Mouse (Mus musculus) limb, embryonic 12.5 days (tissue): ENCODE data around the gene Wwox. TPM values are rescaled to one million over a fixed set of nuclear protein-coding genes. Genes with fewer than 3 reads are reported as not detected.

Experiments used
- ATAC-seq: fragments of 200-750 bp; cut with Nextera tagmentation; 2 replicates; pipeline ENCODE4 v1.8.0; 2017; ENCODE audit warnings: low read depth, moderate TSS enrichment; ENCODE audit not compliant: insufficient number of reproducible peaks, insufficient read depth, low FRiP score, low TSS enrichment
- H3K27ac ChIP-seq: fragments of 300-500 bp; sonication (generic); 2 replicates; pipeline ENCODE4 v1.5.1; 2016; ENCODE audit warnings: mild to moderate bottlenecking, moderate library complexity
- H3K27me3 ChIP-seq: fragments of 300-500 bp; sonication (generic); 2 replicates; pipeline ENCODE4 v1.6.1; 2016; ENCODE audit warnings: mild to moderate bottlenecking, moderate library complexity
- H3K36me3 ChIP-seq: fragments of 300-500 bp; sonication (generic); 2 replicates; pipeline ENCODE4 v1.6.1; 2016; ENCODE audit warnings: mild to moderate bottlenecking, moderate library complexity
- H3K4me1 ChIP-seq: fragments of 300-500 bp; sonication (generic); replicated peaks from 2 replicates; pipeline ENCODE4 v1.6.1; 2016
- H3K4me2 ChIP-seq: fragments of 300-500 bp; sonication (generic); 2 replicates; pipeline ENCODE4 v1.6.1; 2016; ENCODE audit warnings: mild to moderate bottlenecking, moderate library complexity
- H3K4me3 ChIP-seq: fragments of 300-500 bp; sonication (generic); replicated peaks from 2 replicates; pipeline ENCODE4 v1.5.1; 2016; ENCODE audit warnings: mild to moderate bottlenecking
- H3K9ac ChIP-seq: fragments of 300-500 bp; sonication (generic); replicated peaks from 2 replicates; pipeline ENCODE4 v1.6.1; 2016; ENCODE audit warnings: mild to moderate bottlenecking, moderate library complexity
- H3K9me3 ChIP-seq: fragments of 300-500 bp; sonication (generic); 2 replicates; pipeline ENCODE4 v1.6.1; 2016; ENCODE audit warnings: mild to moderate bottlenecking, moderate library complexity
- WGBS: fragments of 180-500 bp; shearing (Covaris S2); methylation state at CpG from one replicate; pipeline ENCODE4 v1.1.7; 2016; 5-methylcytosine and 5-hydroxymethylcytosine counted together
- polyA plus RNA-seq: library from polyadenylated mRNA; unstranded; fragments of >200 nt; fragmentation: Nextera tagmentation; extraction: Ambion mirVana; gene quantifications from 2 replicates; pipeline ENCODE4 v1.2.1, GENCODE M21; 2016

Gene Wwox
- 10.2 TPM in 2 replicates for polyA plus RNA-seq

DNA sequence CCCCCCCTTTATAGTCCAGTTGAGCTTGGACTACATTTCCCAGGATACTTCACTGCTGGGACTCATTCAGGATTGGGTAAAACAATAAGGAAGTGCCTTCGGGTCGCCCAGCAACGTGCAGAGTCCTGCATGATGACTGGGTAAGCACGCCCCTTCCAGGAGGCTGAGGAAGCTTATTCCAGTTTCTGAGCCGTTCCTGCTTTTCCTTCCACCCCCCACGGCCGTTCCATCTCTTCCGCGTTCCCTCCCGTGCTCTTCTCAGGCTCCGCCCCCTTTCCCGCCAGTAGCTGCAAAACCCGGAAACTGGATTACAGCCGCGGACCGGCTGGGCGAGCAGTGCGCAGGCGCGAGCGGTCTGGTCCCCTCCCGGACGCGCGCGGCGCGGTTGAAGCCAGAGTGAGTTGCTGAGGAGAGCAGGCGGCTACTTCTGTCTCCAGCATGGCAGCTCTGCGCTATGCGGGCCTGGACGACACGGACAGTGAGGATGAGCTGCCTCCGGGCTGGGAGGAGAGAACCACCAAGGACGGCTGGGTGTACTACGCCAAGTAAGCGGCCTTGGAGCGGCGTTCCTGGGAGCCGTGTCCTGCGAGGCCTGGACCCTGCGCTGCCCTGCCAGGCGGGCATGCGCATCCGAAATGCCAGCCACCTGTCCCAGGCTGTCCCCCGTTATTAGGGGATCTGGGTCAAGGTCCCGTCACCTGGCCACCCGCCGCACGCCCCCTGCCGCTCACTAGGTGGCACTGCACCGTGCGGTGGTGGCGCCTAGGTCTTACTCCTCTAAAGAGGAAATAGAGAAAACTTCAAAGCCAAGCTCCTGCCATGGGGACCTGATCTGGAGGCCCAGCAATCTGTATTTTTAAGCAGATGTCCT lies at the start of gene Wwox:
Gene Wwox (plus strand): TSS at position 322 of the 871 bp plus-strand sequence.
- Histone ChIP-seq H3K27me3 (no peaks in the 10 kb centered on the region), H3K27ac (peak within 1 kb of the TSS; percentile 71; the same call in 1 of the 2 replicates), H3K4me3 (peak within 1 kb of the TSS; percentile 67), H3K9ac (peak within 1 kb of the TSS; percentile 79), H3K4me2 (peak within 1 kb of the TSS; percentile 84), H3K36me3 (no peaks in the 10 kb centered on the region), H3K9me3 (no peaks in the 10 kb centered on the region), H3K4me1 (peaks cover 9% of the 10 kb centered on the region)
- WGBS, result under 1% methylated on average over 54 of the region's 54 CpGs
- peak; percentile 96 for ATAC-seq

DNA sequence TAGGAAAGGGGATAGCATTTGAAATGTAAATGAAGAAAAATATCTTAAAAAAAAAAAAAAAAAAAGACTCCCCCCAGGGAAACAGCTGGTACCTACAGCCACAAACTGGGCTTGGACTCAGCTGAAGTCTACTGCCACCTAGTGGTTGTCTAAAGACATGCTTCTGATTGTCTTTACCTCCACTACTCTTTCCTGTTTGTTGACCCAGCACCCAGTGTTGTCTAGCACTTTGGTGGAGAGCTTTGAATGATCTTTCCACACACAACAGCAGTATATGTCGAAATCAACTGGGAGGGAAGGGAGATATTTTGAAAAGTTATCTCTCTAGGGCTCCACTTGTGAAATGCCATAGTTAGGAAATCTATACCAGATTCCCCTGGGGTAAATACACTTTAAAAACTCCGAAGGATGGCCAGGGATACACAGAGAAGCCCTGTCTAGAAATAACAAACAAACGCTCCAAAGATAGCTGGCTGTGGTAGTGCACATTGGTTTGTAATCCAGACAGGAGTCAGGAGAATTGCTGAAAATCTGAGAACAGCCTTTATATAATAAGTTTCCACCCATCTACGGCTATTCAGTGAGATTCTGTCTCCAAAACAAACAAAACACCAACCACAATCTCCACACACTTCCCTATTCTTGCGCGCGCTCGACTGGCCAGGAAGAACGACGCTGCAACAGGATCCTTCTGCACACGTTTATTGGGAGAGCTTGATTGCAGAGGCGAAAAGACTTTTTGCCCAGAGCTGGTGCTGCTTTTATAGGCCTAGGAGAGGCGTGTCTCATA lies 48.8 kb upstream of the Wwox start:
- Histone ChIP-seq H3K27me3 (no peaks in the 10 kb centered on the region), H3K27ac (no peak overlapping the region), H3K9ac (no peak overlapping the region; the same call in 1 of the 2 replicates), H3K4me3 (no peak overlapping the region), H3K4me2 (no peak overlapping the region), H3K4me1 (no peaks in the 10 kb centered on the region), H3K9me3 (no peaks in the 10 kb centered on the region), H3K36me3 (no peaks in the 10 kb centered on the region)
- no peak for ATAC-seq
- WGBS, result 92% methylated on average over 12 of the region's 13 CpGs

DNA sequence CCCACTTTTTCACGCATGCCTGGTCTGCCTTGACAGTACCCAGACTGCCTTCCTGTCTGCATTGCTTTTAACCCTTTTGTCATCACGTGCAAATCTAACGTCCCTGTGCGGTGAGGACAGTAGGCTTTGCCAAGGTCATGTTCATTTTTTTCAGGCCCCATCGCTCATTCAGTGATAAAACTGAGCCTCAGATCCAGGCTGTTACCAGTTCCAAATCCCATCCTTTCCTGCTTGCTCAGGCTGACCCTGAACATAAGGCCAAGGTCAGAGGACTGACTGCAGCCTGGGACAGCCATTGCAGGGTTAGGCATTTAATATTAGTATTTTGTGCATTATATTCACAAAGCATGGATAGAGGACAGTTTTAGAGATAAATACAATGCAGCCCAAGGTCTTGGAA lies 41.1 kb upstream of the Wwox start:
- H3K9me3 ChIP-seq, result no peaks in the 10 kb centered on the region
- H3K27me3 ChIP-seq, result no peaks in the 10 kb centered on the region
- ATAC-seq, result no peak
- no peak overlapping the region for H3K9ac ChIP-seq
- H3K36me3 ChIP-seq, result no peaks in the 10 kb centered on the region
- no peak overlapping the region for H3K4me3 ChIP-seq
- H3K27ac ChIP-seq, result no peak overlapping the region
- no peaks in the 10 kb centered on the region for H3K4me1 ChIP-seq
- no peak overlapping the region for H3K4me2 ChIP-seq
- WGBS, result 94% methylated on average over 5 of the region's 5 CpGs

DNA sequence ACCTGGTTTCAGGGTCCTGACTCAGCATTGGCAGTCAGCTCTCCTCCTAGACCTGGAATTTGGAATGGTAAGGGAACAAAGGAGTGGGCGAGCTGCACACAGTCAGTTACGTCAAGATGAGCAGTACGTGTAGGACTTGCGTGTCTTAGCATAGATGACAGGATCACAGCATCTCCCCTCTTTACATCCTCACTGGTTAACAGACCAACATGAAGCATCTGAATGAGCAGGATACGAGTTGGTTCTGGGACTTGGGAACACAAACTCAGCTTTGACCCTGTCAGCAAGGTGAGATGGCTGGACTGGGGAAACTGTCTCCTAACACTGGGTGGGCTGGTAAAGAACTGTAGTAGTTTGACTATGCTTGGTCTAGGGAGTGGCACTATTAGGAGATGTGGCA lies 40.2 kb upstream of the Wwox start:
- H3K9ac ChIP-seq, result no peak overlapping the region
- no peak overlapping the region for H3K27ac ChIP-seq
- WGBS, result 96% methylated on average over 5 of the region's 5 CpGs
- H3K4me2 ChIP-seq, result no peak overlapping the region
- no peaks in the 10 kb centered on the region for H3K36me3 ChIP-seq
- no peaks in the 10 kb centered on the region for H3K4me1 ChIP-seq
- no peaks in the 10 kb centered on the region for H3K27me3 ChIP-seq
- no peaks in the 10 kb centered on the region for H3K9me3 ChIP-seq
- ATAC-seq, result no peak
- H3K4me3 ChIP-seq, result no peak overlapping the region

DNA sequence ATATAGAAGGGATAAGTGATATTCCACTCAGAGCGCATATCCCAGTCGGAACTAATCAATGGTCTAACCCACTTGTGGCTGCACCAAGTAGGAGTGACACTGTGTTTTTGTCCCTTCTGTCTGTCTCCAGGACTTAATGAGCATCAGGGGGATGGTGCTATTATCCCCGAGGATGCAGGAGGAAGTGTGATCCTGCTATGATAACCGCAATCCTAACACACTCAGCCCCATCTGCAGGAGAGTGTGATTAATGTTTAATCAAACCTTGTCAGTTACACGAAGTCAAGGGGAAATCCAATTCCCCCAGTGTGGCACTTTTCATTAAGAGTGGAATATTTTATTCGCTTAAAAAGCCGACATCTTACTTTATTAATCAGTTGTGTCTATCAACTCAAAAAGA lies 37.8 kb upstream of the Wwox start:
- ATAC-seq, result no peak
- WGBS, result 77% methylated on average over 7 of the region's 7 CpGs

DNA sequence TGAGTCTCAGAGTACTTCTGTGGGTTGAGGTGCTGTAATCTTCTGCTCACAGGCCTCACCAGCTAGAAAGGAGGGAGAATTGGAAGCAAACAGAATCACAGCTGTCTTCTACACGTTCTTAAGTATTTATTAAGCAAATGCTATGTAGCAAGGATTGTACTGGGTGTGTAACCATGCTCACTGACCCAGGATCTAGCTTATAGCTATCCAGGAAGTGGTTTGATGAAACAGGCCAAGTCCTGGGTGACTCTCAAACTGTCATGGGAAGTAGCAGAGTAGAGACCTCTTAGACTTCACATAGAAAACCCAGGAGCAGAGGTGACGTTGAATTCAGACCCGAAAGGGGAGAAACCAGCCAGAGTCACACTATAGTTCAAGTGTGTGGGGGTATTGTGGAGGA lies 28.0 kb upstream of the Wwox start:
- no peak overlapping the region for H3K4me3 ChIP-seq
- ATAC-seq, result no peak
- no peak overlapping the region for H3K27ac ChIP-seq
- no peaks in the 10 kb centered on the region for H3K4me1 ChIP-seq
- H3K9me3 ChIP-seq, result no peaks in the 10 kb centered on the region
- H3K36me3 ChIP-seq, result no peaks in the 10 kb centered on the region
- no peaks in the 10 kb centered on the region for H3K27me3 ChIP-seq
- H3K4me2 ChIP-seq, result no peak overlapping the region
- 73% methylated on average over 3 of the region's 3 CpGs for WGBS
- no peak overlapping the region for H3K9ac ChIP-seq

More for the DNA sequence above, 37.8 kb upstream of the Wwox start:
- H3K4me2 ChIP-seq, result no peak overlapping the region
- H3K27ac ChIP-seq, result no peak overlapping the region
- no peaks in the 10 kb centered on the region for H3K36me3 ChIP-seq
- H3K9ac ChIP-seq, result no peak overlapping the region
- H3K4me3 ChIP-seq, result no peak overlapping the region
- H3K4me1 ChIP-seq, result no peaks in the 10 kb centered on the region
- H3K9me3 ChIP-seq, result no peaks in the 10 kb centered on the region
- no peaks in the 10 kb centered on the region for H3K27me3 ChIP-seq

DNA sequence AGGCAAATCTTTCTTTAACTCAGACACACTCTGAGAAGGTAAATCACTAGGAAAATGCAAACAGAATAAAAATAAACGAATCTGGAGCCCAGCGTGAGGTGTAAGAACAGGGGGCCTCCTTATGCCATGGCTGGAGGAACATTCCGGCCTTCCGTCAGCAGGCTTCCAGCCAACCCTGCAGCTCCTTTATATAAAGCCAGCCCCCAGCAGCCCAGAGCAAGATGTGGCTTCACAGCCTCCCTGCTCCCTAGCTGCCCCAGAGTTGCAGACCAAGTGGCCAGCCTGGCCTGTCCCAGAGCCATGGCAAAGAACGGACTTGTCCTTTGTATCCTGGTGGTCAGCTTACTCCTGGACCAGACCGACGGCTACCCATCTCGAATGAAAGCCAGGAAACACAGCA lies 21.7 kb upstream of the Wwox start, which contains the start of gene Clec3a:
Gene Clec3a (plus strand): TSS at position 301 of the 400 bp plus-strand sequence.
- no peak for ATAC-seq
- Histone ChIP-seq H3K4me1 (no peaks in the 10 kb centered on the region), H3K9ac (no peak within 1 kb of the TSS), H3K4me2 (no peak within 1 kb of the TSS), H3K27ac (no peak within 1 kb of the TSS), H3K27me3 (no peaks in the 10 kb centered on the region), H3K9me3 (no peaks in the 10 kb centered on the region), H3K4me3 (no peak within 1 kb of the TSS), H3K36me3 (no peaks in the 10 kb centered on the region)
- 80% methylated on average over 8 of the region's 8 CpGs for WGBS

DNA sequence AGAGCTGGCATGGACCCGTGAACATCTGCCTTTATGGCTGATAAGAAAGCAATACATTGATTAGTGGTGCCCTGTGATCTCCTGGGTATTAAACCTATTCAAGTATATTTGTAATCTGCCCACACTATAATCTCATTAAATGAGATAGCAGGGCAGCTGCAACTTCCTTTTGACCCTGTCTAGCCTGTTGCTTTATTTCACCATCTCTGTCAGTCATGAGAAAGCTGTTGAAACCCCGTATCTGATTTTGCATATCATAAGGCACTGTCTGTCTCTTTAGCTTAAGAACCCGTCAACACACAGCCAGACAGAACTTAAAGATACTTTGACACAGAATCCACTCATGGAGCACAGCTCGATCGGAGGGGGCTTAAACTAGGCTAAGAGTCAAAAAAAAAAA lies 21.0 kb upstream of the Wwox start:
- no peak for ATAC-seq
- WGBS, result 85% methylated on average over 5 of the region's 5 CpGs
- H3K9ac ChIP-seq, result no peak overlapping the region

DNA sequence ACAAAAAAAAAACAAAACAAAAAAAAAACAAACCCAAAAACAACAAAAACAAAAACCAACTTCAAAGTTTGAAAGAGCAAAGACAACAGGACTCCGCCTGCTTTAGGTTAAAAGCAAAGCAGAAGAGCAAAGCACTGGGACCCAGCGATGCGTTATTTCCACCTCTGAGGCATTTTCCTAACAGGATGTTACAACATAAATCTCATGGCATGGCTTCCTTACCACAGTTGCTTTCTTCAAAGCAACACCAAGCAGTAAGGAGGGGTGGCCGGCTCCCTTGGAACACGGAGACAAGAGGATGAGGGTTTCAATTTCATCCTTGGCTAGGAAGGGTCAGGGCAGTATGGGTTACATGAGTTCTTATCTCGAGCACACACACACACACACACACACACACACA lies 20.6 kb upstream of the Wwox start:
- Histone ChIP-seq H3K9ac (no peak overlapping the region), H3K4me1 (no peaks in the 10 kb centered on the region), H3K4me3 (no peak overlapping the region), H3K36me3 (no peaks in the 10 kb centered on the region), H3K27ac (no peak overlapping the region), H3K9me3 (no peaks in the 10 kb centered on the region), H3K27me3 (no peaks in the 10 kb centered on the region), H3K4me2 (no peak overlapping the region)
- ATAC-seq, result no peak
- WGBS, result 68% methylated on average over 6 of the region's 6 CpGs

More for the DNA sequence above, 21.0 kb upstream of the Wwox start:
- Histone ChIP-seq H3K4me3 (no peak overlapping the region), H3K4me2 (no peak overlapping the region), H3K36me3 (no peaks in the 10 kb centered on the region), H3K9me3 (no peaks in the 10 kb centered on the region), H3K27me3 (no peaks in the 10 kb centered on the region), H3K4me1 (no peaks in the 10 kb centered on the region), H3K27ac (no peak overlapping the region)

DNA sequence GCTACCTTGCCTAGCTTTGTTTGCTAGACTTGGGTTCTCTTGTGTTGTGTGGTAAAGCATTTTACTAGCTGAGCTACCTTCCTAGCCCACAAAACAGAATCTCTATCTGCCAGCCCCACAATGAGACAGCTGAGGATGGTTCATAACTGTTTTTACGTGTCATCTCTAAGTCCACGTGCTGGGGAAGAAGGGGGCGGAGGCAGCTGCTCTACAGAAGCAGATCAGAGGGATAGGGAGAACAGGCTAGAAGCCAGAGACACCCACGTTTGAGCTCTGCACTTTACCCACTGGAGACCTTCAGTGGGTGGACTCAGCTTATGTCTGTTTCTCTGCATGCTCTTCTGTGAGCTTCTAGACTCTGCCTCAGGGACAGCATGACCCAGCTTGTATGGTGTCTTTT lies 17.9 kb upstream of the Wwox start:
- Histone ChIP-seq H3K4me2 (no peak overlapping the region), H3K9me3 (no peaks in the 10 kb centered on the region), H3K27ac (no peak overlapping the region), H3K9ac (no peak overlapping the region), H3K4me1 (no peaks in the 10 kb centered on the region), H3K27me3 (no peaks in the 10 kb centered on the region), H3K4me3 (no peak overlapping the region), H3K36me3 (no peaks in the 10 kb centered on the region)
- WGBS, result 76% methylated on average over 4 of the region's 4 CpGs
- no peak for ATAC-seq

DNA sequence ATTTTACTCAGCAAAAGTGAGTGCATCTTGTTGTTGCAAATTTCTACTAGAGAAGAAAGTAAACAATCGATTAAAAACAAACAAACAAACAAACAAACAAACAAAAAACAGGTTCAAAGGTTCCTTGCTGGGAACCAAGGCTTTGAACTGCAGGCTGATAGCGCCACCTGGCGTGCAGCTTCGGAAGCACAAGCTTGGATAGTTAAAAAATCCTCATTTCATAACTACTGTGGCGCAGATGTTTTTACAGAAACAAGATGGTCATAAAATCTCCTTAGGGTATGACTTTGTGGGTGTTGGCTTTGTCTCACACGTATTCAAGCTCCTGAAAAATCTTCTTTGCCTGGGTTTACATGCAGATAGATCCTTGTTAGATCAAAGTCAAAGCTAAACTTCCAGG lies 1.2 kb upstream of the Wwox start:
- 8% methylated on average over 6 of the region's 6 CpGs for whole genome bisulfite sequencing
- H3K9ac ChIP-seq, result no peak overlapping the region
- H3K4me2 ChIP-seq, result no peak overlapping the region
- H3K36me3 ChIP-seq, result no peaks in the 10 kb centered on the region
- no peaks in the 10 kb centered on the region for H3K9me3 ChIP-seq
- H3K27ac ChIP-seq, result no peak overlapping the region
- no peak overlapping the region for H3K4me3 ChIP-seq
- H3K4me1 ChIP-seq, result peaks cover 9% of the 10 kb centered on the region
- H3K27me3 ChIP-seq, result no peaks in the 10 kb centered on the region
- no peak for ATAC-seq
